Mouse (Mus musculus) ES-Bruce4 (cell line): ENCODE measurements around the gene Zfp93.

ENCODE experiments used
- CTCF ChIP-seq: IDR thresholded peaks from one replicate; pipeline ENCODE4 v1.8.1; 2011; ENCODE audit warnings: low read depth, low read length
- EP300 ChIP-seq: IDR thresholded peaks from 2 replicates; pipeline ENCODE4 v1.6.1; 2011; ENCODE audit warnings: low read depth, low read length; ENCODE audit not compliant: insufficient read depth
- POLR2A ChIP-seq: IDR thresholded peaks from one replicate; pipeline ENCODE4 v1.8.1; 2011; ENCODE audit warnings: low read length; ENCODE audit not compliant: insufficient read depth

- TF ChIP-seq EP300 (no peak), CTCF (no peak), POLR2A (no peak)
Measured at GRCm38 (mm10) chr7:24322593-24322992, 52.4 kb downstream of the Zfp93 start.
